Mouse (Mus musculus): ENCODE results near the gene Galm. TPM values are rescaled to one million over a fixed set of nuclear protein-coding genes. Genes with fewer than 3 reads are reported as not detected.
"Not testable (repeated sequence)": the region's sequence is repeated elsewhere in the genome, so short reads cannot be mapped to it uniquely, and the experiment has no call there.

The Galm gene
- polyA plus RNA-seq, 1 experiment from 2014 or later = 20.0 TPM

DNA sequence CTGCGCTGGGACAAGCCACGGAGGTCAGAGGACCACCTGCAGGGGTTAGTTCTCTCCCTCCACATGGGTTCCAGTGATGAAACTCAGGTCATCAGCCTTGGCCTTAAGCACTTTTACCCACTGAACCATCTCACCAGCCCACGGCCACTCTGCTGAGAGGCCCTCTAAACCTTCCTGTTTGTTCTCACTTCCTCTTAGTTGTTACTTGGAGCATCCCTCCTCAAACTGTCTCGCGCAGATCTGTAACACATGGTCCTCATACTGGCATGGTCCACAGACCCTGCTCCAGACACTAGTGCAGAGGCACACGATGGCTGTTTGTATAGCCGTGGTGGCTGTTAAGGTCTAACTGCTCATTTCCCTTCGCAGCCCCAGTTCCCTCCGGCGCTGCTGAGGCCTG lies 56.3 kb downstream of the Galm start:
- H3K4me3 ChIP-seq = no peak overlapping the region
- H3K27ac ChIP-seq = no peak overlapping the region
- H3K4me1 ChIP-seq = no peaks in the 10 kb centered on the region
- 83% methylated on average over 10 of the region's 10 CpGs for WGBS
- no peaks in the 10 kb centered on the region for H3K27me3 ChIP-seq
- H3K36me3 ChIP-seq = no peaks in the 10 kb centered on the region; the same call in 1 of the 2 replicates
- H3K9ac ChIP-seq = no peak overlapping the region
- ATAC-seq (ENCODE audit: insufficient number of reproducible peaks, insufficient read depth, low FRiP score, low TSS enrichment, low read depth) = no peak
- H3K9me3 ChIP-seq = 0 out of 2 replicates have a peak, but pooled peaks cover 5% of the 10 kb centered on the region
- H3K4me2 ChIP-seq = no peak overlapping the region

- H3K4me3 ChIP-seq = no peak overlapping the region
- H3K9me3 ChIP-seq = no peaks in the 10 kb centered on the region
- no peak for ATAC-seq (ENCODE audit: insufficient number of reproducible peaks, insufficient read depth, low FRiP score, low TSS enrichment, low read depth)
- no peaks in the 10 kb centered on the region for H3K4me1 ChIP-seq
- no peak overlapping the region for H3K9ac ChIP-seq
- H3K36me3 ChIP-seq = peaks cover 33% of the 10 kb centered on the region
- 67% methylated on average over 5 of the region's 5 CpGs for WGBS
- no peak overlapping the region for H3K4me2 ChIP-seq
- H3K27me3 ChIP-seq = no peaks in the 10 kb centered on the region
- no peak overlapping the region for H3K27ac ChIP-seq
These were observed 65.8 kb downstream of the Galm start for GRCm38 (mm10) chr17:80193075-80193474.

GRCm38 (mm10) chr17:80199160-80199778 lies 72.0 kb downstream of the Galm start:
- H3K27ac ChIP-seq = no peak overlapping the region
- no peak for ATAC-seq (ENCODE audit: insufficient number of reproducible peaks, insufficient read depth, low FRiP score, low TSS enrichment, low read depth)
- 87% methylated on average over 3 of the region's 3 CpGs for WGBS
- H3K36me3 ChIP-seq = peaks cover 81% of the 10 kb centered on the region
- H3K9ac ChIP-seq = no peak overlapping the region
- no peak overlapping the region for H3K4me3 ChIP-seq
- no peak overlapping the region for H3K4me2 ChIP-seq
- no peaks in the 10 kb centered on the region for H3K27me3 ChIP-seq
- H3K4me1 ChIP-seq = no peaks in the 10 kb centered on the region
- no peaks in the 10 kb centered on the region for H3K9me3 ChIP-seq

GRCm38 (mm10) chr17:80205657-80206056 lies 78.4 kb downstream of the Galm start:
- H3K4me3 ChIP-seq = peak overlapping the region; percentile 90
- H3K4me2 ChIP-seq = peak overlapping the region; percentile 88
- WGBS = 14% methylated on average over 5 of the region's 5 CpGs
- H3K27ac ChIP-seq = peak overlapping the region; percentile 99
- H3K9me3 ChIP-seq = no peaks in the 10 kb centered on the region
- H3K9ac ChIP-seq = peak overlapping the region; percentile 98
- peaks cover 39% of the 10 kb centered on the region for H3K36me3 ChIP-seq
- no peak for ATAC-seq (ENCODE audit: insufficient number of reproducible peaks, insufficient read depth, low FRiP score, low TSS enrichment, low read depth)
- peaks cover 9% of the 10 kb centered on the region for H3K4me1 ChIP-seq
- no peaks in the 10 kb centered on the region for H3K27me3 ChIP-seq

GRCm38 (mm10) chr17:80206301-80206670 lies 79.0 kb downstream of the Galm start:
- ATAC-seq (ENCODE audit: insufficient number of reproducible peaks, insufficient read depth, low FRiP score, low TSS enrichment, low read depth) = peak; percentile 65
- peak overlapping the region; percentile 90 for H3K4me3 ChIP-seq
- peak overlapping the region; percentile 88 for H3K4me2 ChIP-seq
- peaks cover 35% of the 10 kb centered on the region for H3K36me3 ChIP-seq
- 0% methylated on average over 36 of the region's 36 CpGs for WGBS
- H3K4me1 ChIP-seq = peaks cover 9% of the 10 kb centered on the region
- H3K9me3 ChIP-seq = no peaks in the 10 kb centered on the region
- peak overlapping the region; percentile 99 for H3K27ac ChIP-seq
- no peaks in the 10 kb centered on the region for H3K27me3 ChIP-seq
- peak overlapping the region; percentile 98 for H3K9ac ChIP-seq

DNA sequence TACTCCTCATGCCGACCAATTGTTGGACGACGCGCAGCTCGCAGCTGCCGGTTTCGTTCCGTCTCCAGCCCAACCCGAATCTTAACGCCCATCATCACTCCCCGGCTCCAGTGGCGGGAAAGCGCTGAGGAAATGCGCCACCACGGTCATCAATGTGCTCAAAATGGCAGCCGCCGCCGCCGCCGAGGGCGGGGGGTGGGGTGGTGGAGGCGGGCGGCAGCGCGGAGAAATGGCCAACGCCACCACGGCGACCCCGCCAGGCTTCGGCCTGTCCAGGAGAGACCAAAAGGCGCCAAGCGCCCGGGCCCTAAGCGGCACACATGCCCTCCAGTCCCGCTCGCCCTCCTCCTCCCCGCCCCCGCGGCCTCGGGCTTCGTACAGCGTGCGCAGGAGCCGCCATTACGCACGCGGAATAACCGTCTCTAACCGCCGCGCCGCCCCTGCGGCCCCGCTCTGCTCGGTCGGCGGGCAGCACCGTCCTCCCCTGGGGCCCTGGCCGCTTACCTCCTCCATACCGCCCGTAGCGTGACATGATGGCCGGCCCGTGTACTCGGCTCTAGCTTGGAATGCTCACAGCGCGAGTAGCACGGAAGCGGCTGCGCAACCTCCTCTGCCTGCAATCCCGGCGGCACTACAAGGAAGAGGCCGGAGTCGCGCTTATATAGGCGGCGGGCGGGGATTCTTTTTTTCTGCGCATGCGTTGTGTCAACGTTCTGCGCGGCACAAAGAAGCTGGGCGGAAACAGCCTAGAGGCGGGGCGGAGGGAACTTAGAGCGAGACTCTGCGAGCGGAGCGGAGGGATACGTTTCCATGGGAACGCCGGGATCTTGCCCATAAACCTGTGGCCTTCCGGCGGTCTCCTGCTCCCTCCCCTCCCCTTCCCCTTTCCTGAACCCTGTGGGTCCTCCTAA lies 79.7 kb downstream of the Galm start, which contains the start of the genes Srsf7 and Ttc39d:
Gene Srsf7, minus strand, starts transcription at position 637 of the 911 bp plus-strand sequence.
Gene Ttc39d, plus strand, starts transcription at position 790 of the 911 bp plus-strand sequence.
- H3K9ac ChIP-seq = peak within 1 kb of the TSS; percentile 98
- H3K27ac ChIP-seq = peak within 1 kb of the TSS; percentile 99
- peak within 1 kb of the TSS; percentile 88 for H3K4me2 ChIP-seq
- under 1% methylated on average over 95 of the region's 95 CpGs for WGBS
- H3K27me3 ChIP-seq = no peaks in the 10 kb centered on the region
- peaks cover 9% of the 10 kb centered on the region for H3K4me1 ChIP-seq
- H3K9me3 ChIP-seq = no peaks in the 10 kb centered on the region
- H3K4me3 ChIP-seq = peak within 1 kb of the TSS; percentile 90
- peaks cover 28% of the 10 kb centered on the region for H3K36me3 ChIP-seq
- peak; percentile 90 for ATAC-seq (ENCODE audit: insufficient number of reproducible peaks, insufficient read depth, low FRiP score, low TSS enrichment, low read depth)

DNA sequence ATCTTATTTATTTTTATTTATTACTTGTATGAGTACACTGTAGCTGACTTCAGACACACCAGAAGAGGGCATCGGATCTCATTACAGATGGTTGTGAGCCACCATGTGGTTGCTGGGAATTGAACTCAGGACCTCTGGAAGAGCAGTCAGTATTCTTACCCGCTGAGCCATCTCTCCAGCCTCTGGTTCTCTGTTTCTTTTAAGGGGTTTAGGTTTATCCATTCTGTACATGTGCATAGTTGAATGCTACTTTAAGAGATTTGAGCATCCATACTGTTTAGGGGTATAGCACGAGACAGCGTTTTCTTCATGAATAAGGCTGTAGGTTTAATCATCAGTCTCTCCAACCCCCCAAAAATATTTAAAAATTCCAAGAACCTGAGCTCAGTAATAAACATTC lies 86.7 kb downstream of the Galm start:
- not testable (repeated sequence) for ATAC-seq (ENCODE audit: insufficient number of reproducible peaks, insufficient read depth, low FRiP score, low TSS enrichment, low read depth); H3K27me3 ChIP-seq; H3K4me3 ChIP-seq; H3K9me3 ChIP-seq; H3K4me2 ChIP-seq; H3K27ac ChIP-seq; H3K4me1 ChIP-seq; H3K36me3 ChIP-seq; H3K9ac ChIP-seq
- 91% methylated on average over 4 of the region's 4 CpGs for WGBS

DNA sequence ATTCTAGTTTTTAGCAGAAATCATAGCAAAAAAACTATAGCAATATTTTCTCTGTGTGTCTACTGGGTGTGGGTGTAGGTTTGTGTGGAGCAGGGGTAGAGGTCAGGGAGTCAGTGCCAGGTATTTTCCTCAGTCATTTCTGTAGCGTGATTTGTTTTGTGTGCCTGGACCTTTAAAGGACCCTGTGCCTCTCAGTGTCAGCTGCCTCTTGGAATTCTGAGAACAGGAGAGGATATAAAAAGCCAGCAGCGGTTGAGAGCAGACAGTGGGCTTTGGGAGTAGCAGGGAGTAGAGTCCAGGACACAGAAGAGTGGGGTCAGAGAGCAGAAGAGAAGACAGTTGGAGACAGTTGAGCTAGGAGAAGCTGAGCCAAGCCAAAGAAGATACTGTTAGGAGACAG lies 92.9 kb downstream of the Galm start:
- Histone ChIP-seq H3K27me3 (no peaks in the 10 kb centered on the region), H3K4me3 (no peak overlapping the region), H3K4me2 (no peak overlapping the region), H3K4me1 (peaks cover 4% of the 10 kb centered on the region), H3K9me3 (no peaks in the 10 kb centered on the region), H3K27ac (no peak overlapping the region), H3K36me3 (no peaks in the 10 kb centered on the region), H3K9ac (no peak overlapping the region)
- WGBS = 70% methylated on average over 2 of the region's 2 CpGs
- no peak for ATAC-seq (ENCODE audit: insufficient number of reproducible peaks, insufficient read depth, low FRiP score, low TSS enrichment, low read depth)

DNA sequence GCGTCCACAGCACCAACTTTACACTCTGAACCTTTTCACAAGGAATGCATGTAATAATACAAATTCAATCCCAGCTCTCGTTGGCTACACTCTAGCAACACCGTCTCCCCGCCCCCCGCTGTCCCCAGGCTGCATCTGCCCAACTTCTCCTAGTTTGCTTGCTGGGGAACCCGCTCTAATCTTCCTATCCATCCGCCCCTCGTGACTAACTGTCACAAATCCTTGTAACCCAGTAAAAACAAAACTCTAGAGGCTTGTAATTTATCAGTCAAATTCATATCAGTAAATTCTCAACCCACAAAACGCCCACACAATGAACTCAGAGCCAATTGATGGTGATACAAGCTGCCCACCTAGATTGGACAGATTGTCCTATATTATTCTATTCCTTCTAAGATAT lies 93.9 kb downstream of the Galm start:
- 66% methylated on average over 9 of the region's 9 CpGs for WGBS
- Histone ChIP-seq H3K4me2 (no peak overlapping the region), H3K4me1 (peaks cover 5% of the 10 kb centered on the region), H3K4me3 (no peak overlapping the region), H3K9ac (no peak overlapping the region), H3K9me3 (no peaks in the 10 kb centered on the region), H3K27me3 (no peaks in the 10 kb centered on the region), H3K36me3 (no peaks in the 10 kb centered on the region), H3K27ac (no peak overlapping the region)
- no peak for ATAC-seq (ENCODE audit: insufficient number of reproducible peaks, insufficient read depth, low FRiP score, low TSS enrichment, low read depth)

GRCm38 (mm10) chr17:80221890-80222628 lies 94.8 kb downstream of the Galm start:
- WGBS = 69% methylated on average over 3 of the region's 3 CpGs
- H3K4me2 ChIP-seq = no peak overlapping the region
- no peaks in the 10 kb centered on the region for H3K9me3 ChIP-seq

GRCm38 (mm10) chr17:80223829-80224228 lies 96.6 kb downstream of the Galm start:
- Histone ChIP-seq H3K36me3 (peaks cover 13% of the 10 kb centered on the region), H3K4me2 (peak overlapping the region; percentile 74), H3K9ac (peak overlapping the region; percentile 84), H3K4me1 (peaks cover 5% of the 10 kb centered on the region), H3K9me3 (no peaks in the 10 kb centered on the region), H3K4me3 (peak overlapping the region; percentile 60), H3K27me3 (no peaks in the 10 kb centered on the region), H3K27ac (peak overlapping the region; percentile 93)
- ATAC-seq (ENCODE audit: insufficient number of reproducible peaks, insufficient read depth, low FRiP score, low TSS enrichment, low read depth) = 0 out of 2 replicates have a peak, but pooled peaks have one; percentile 7
- WGBS = 12% methylated on average over 9 of the region's 9 CpGs

More at GRCm38 (mm10) chr17:80221890-80222628, 94.8 kb downstream of the Galm start:
- no peaks in the 10 kb centered on the region for H3K36me3 ChIP-seq
- no peak overlapping the region for H3K27ac ChIP-seq
- ATAC-seq (ENCODE audit: insufficient number of reproducible peaks, insufficient read depth, low FRiP score, low TSS enrichment, low read depth) = no peak; the same call in 1 of the 2 replicates
- no peak overlapping the region for H3K9ac ChIP-seq
- H3K27me3 ChIP-seq = no peaks in the 10 kb centered on the region
- H3K4me1 ChIP-seq = peaks cover 5% of the 10 kb centered on the region
- H3K4me3 ChIP-seq = no peak overlapping the region

Data from embryonic facial prominence, embryonic 13.5 days (tissue).